Mouse (Mus musculus) embryo, embryonic 10 days (tissue): ENCODE measurements around the gene Spata2l.
"Not testable (repeated sequence)": the region's sequence is repeated elsewhere in the genome, so short reads cannot be mapped to it uniquely, and the experiment has no call there.

Source experiments
- DNase-seq: peaks from one replicate; pipeline ENCODE4 v3.0.0-alpha.2; 2015; ENCODE audit warnings: low spot score

Spata2l gene

GRCm38 (mm10) chr8:123197016-123197415, 39.0 kb downstream of the Spata2l start:
- not testable (repeated sequence) for DNase-seq

- DNase-seq = no peak
These were observed 42.3 kb downstream of the Spata2l start for GRCm38 (mm10) chr8:123193771-123194170.

- no peak for DNase-seq
These were observed 44.1 kb downstream of the Spata2l start for GRCm38 (mm10) chr8:123191908-123192307.

- peak; percentile 91 for DNase-seq
These were observed 45.4 kb downstream of the Spata2l start for GRCm38 (mm10) chr8:123190678-123191077.

GRCm38 (mm10) chr8:123188841-123189240, 47.2 kb downstream of the Spata2l start:
- DNase-seq = no peak

GRCm38 (mm10) chr8:123188006-123188405, 48.0 kb downstream of the Spata2l start:
- no peak for DNase-seq

- DNase-seq = peak; percentile 77
These were observed 50.2 kb downstream of the Spata2l start, which contains the start of gene Dpep1 for GRCm38 (mm10) chr8:123185566-123186409. Gene Dpep1, plus strand, starts transcription at chr8:123186242.

- DNase-seq = peak; percentile 84
These were observed 54.6 kb downstream of the Spata2l start for GRCm38 (mm10) chr8:123181391-123181790.
